Mouse (Mus musculus) lung, adult 2 months (tissue): ENCODE data around the gene Lmod1.

Experiments used
- CTCF ChIP-seq: fragments of 200-500 bp; IDR thresholded peaks from 2 replicates; pipeline ENCODE4 v1.5.1; 2011; ENCODE audit warnings: mild to moderate bottlenecking, low read length, control low read depth; ENCODE audit not compliant: insufficient read depth
- POLR2A ChIP-seq: fragments of 200-500 bp; IDR thresholded peaks from 2 replicates; pipeline ENCODE4 v1.6.1; 2011; ENCODE audit warnings: low read depth, mild to moderate bottlenecking, control low read depth, low read length, borderline replicate concordance; ENCODE audit errors: extremely low read depth

- TF ChIP-seq POLR2A (peak; percentile 70), CTCF (no peak)
Observed at GRCm38 (mm10) chr1:135313284-135314031, 11.1 kb upstream of the Lmod1 start, which contains the start of gene Timm17a.
